Mouse (Mus musculus): ENCODE data around the gene Ptprcap.

GRCm38 (mm10) chr19:4202149-4202548 is 48.7 kb downstream of the Ptprcap start:
- no peak for TF ChIP-seq POLR2A (IDR thresholded peaks at IDR 0.05; ENCODE audit: low read depth, low read length)
- no peak for TF ChIP-seq CTCF (IDR thresholded peaks at IDR 0.05; ENCODE audit: extremely low read depth, insufficient read length, insufficient replicate concordance, low read depth, low read length)

All from small intestine, adult 2 months (tissue).